Mouse (Mus musculus): Measurements from ENCODE around the gene Macc1.

Gene Macc1

GRCm38 (mm10) chr12:119313970-119314369 lies at the start of gene Macc1:
Gene Macc1, plus strand, starts transcription at chr12:119314270.
- no peak for DNase-seq (ENCODE audit: low spot score in 2 of 2)

- DNase-seq (ENCODE audit: low spot score in 2 of 2), result no peak
Measured at GRCm38 (mm10) chr12:119264506-119264905, 49.6 kb upstream of the Macc1 start.

GRCm38 (mm10) chr12:119268723-119269122 lies 45.3 kb upstream of the Macc1 start:
- no peak for DNase-seq (ENCODE audit: low spot score in 2 of 2)

GRCm38 (mm10) chr12:119270036-119270435 lies 44.0 kb upstream of the Macc1 start:
- DNase-seq (ENCODE audit: low spot score in 2 of 2), result no peak

GRCm38 (mm10) chr12:119271964-119272363 lies 42.1 kb upstream of the Macc1 start:
- no peak for DNase-seq (ENCODE audit: low spot score in 2 of 2)

GRCm38 (mm10) chr12:119273605-119274004 lies 40.5 kb upstream of the Macc1 start:
- no peak for DNase-seq (ENCODE audit: low spot score in 2 of 2)

- no peak for DNase-seq (ENCODE audit: low spot score in 2 of 2)
Measured at GRCm38 (mm10) chr12:119276282-119276681, 37.8 kb upstream of the Macc1 start.

GRCm38 (mm10) chr12:119291618-119292017 lies 22.5 kb upstream of the Macc1 start:
- peak; percentile 6 for DNase-seq (ENCODE audit: low spot score in 2 of 2)

- DNase-seq (ENCODE audit: low spot score in 2 of 2), result no peak
Measured at GRCm38 (mm10) chr12:119303618-119304017, 10.5 kb upstream of the Macc1 start.

GRCm38 (mm10) chr12:119313014-119313763 lies 881 bp upstream of the Macc1 start:
- no peak for DNase-seq (ENCODE audit: low spot score in 2 of 2)

GRCm38 (mm10) chr12:119318799-119319198 lies 4.7 kb downstream of the Macc1 start:
- no peak for DNase-seq (ENCODE audit: low spot score in 2 of 2)

GRCm38 (mm10) chr12:119325400-119325799 lies 11.3 kb downstream of the Macc1 start:
- peak in 1 of 2 experiments; percentile 17 for DNase-seq (ENCODE audit: low spot score in 2 of 2)

GRCm38 (mm10) chr12:119330644-119331043 lies 16.6 kb downstream of the Macc1 start:
- no peak for DNase-seq (ENCODE audit: low spot score in 2 of 2)

- DNase-seq (ENCODE audit: low spot score in 2 of 2), result no peak
Measured at GRCm38 (mm10) chr12:119333376-119333775, 19.3 kb downstream of the Macc1 start.

- peak in 1 of 2 experiments; percentile 2 for DNase-seq (ENCODE audit: low spot score in 2 of 2)
Measured at GRCm38 (mm10) chr12:119352579-119352978, 38.5 kb downstream of the Macc1 start.

- DNase-seq (ENCODE audit: low spot score in 2 of 2), result peak; percentile 18 to 21
Measured at GRCm38 (mm10) chr12:119357418-119358241, 43.6 kb downstream of the Macc1 start.

GRCm38 (mm10) chr12:119358242-119358515 lies 44.1 kb downstream of the Macc1 start:
- DNase-seq (ENCODE audit: low spot score in 2 of 2), result no peak

- no peak for DNase-seq (ENCODE audit: low spot score in 2 of 2)
Measured at GRCm38 (mm10) chr12:119365041-119365440, 51.0 kb downstream of the Macc1 start.

- DNase-seq (ENCODE audit: low spot score in 2 of 2), result no peak
Measured at GRCm38 (mm10) chr12:119369832-119370231, 55.8 kb downstream of the Macc1 start.

GRCm38 (mm10) chr12:119372359-119372758 lies 58.3 kb downstream of the Macc1 start:
- DNase-seq (ENCODE audit: low spot score in 2 of 2), result no peak

- no peak for DNase-seq (ENCODE audit: low spot score in 2 of 2)
Measured at GRCm38 (mm10) chr12:119376879-119377278, 62.8 kb downstream of the Macc1 start.

GRCm38 (mm10) chr12:119381839-119382238 lies 67.8 kb downstream of the Macc1 start:
- DNase-seq (ENCODE audit: low spot score in 2 of 2), result no peak

GRCm38 (mm10) chr12:119386243-119386642 lies 72.2 kb downstream of the Macc1 start:
- DNase-seq (ENCODE audit: low spot score in 2 of 2), result no peak
